12 mouse cellular contexts compared by ENCODE assay signal in the genomic region with DNA sequence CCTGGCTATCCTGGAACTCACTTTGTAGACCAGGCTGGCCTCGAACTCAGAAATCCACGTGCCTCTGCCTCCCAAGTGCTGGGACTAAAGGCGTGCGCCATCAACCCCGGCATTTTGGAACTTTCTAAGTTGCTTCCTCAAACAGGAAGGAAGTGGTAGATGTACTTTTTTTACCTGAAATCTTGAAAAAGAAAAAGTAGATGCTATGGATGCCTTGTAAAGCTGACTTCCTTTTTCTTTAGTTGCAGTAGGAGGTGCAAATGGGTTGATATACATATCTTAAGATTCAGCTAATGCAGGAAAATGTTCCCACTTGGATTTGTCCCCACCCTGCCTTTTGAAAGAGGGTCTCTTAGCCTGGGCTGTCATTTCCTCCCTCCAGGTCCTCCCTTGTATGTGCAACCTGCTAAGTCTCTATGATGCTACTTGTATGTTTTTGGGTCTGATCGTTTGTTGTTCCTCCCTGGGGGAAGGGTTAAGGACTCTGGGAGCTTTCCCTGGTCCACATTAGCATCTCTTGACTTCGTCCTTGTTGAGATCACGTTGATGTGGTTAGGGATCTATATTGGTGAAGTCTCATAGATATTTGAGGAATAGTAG. TPM values are rescaled to one million over a fixed set of nuclear protein-coding genes. Genes with fewer than 3 reads are reported as not detected.
A peak's percentile ranks its signal among the peaks of the same experiment; 100 is the strongest.
DNase-seq lines count a peak whose midpoint lies in the region; ATAC-seq and TF ChIP-seq lines count a peak whose summit lies in the region.
"Had no signal": no experiment of that assay in that cellular context is flagged by ENCODE, and none has a peak within 500 bp of the region (broad histone marks: within the 10 kb centered on the region; RNA-seq: fewer than 3 reads in every experiment).

No protein-coding gene starts in this region.

- TF ChIP-seq POLR2A in thymus, adult 2 months (IDR thresholded peaks at IDR 0.05; ENCODE audit: control insufficient read depth, extremely low read depth, insufficient read depth, low read length, poor library complexity), result no peak
- TF ChIP-seq POLR2A in cerebellum, adult 2 months (IDR thresholded peaks at IDR 0.05; ENCODE audit: borderline replicate concordance, insufficient read depth, low read length), result no peak

- no peak for TF ChIP-seq CTCF in thymus, adult 2 months (IDR thresholded peaks at IDR 0.05; ENCODE audit: borderline replicate concordance, control insufficient read depth, extremely low read depth, insufficient read depth, low read length, poor library complexity)
- no peak for TF ChIP-seq CTCF in cerebellum, adult 2 months (IDR thresholded peaks at IDR 0.05; ENCODE audit: borderline replicate concordance, insufficient read depth, low read depth, low read length)

- peaks cover 18% of the 10 kb centered on the region for H3K4me1 ChIP-seq in hindbrain, embryonic 10.5 days (replicated peaks)
- peaks cover 13% of the 10 kb centered on the region for H3K4me1 ChIP-seq in hindbrain, embryonic 16.5 days (ENCODE audit: control insufficient read depth, insufficient read depth, low read depth, low read length)
- H3K4me1 ChIP-seq in thymus, adult 2 months (replicated peaks; ENCODE audit: control insufficient read depth, insufficient read depth, low read length), result peaks cover 15% of the 10 kb centered on the region
- H3K4me1 ChIP-seq in embryonic facial prominence, embryonic 10.5 days, result peaks cover 12% of the 10 kb centered on the region
- no peaks in the 10 kb centered on the region for H3K4me1 ChIP-seq in cerebellum, adult 2 months (ENCODE audit: control insufficient read depth, insufficient read depth, low read length)

- H3K27me3 ChIP-seq in hindbrain, embryonic 10.5 days (ENCODE audit: insufficient read depth, poor library complexity, severe bottlenecking), result no peaks in the 10 kb centered on the region
- H3K27me3 ChIP-seq in hindbrain, embryonic 16.5 days (replicated peaks; ENCODE audit: control insufficient read depth, insufficient read depth, low read length), result no peaks in the 10 kb centered on the region
- H3K27me3 ChIP-seq in thymus, adult 2 months (ENCODE audit: control insufficient read depth, insufficient read depth, low read length), result no peaks in the 10 kb centered on the region
- no peaks in the 10 kb centered on the region for H3K27me3 ChIP-seq in embryonic facial prominence, embryonic 10.5 days (replicated peaks; ENCODE audit: low read depth, poor library complexity, severe bottlenecking)
- no peaks in the 10 kb centered on the region for H3K27me3 ChIP-seq in splenic B cell, adult 2 months (ENCODE audit: control insufficient read depth, insufficient read depth, low read length, poor library complexity, severe bottlenecking)
- no peaks in the 10 kb centered on the region for H3K27me3 ChIP-seq in cerebellum, adult 2 months (ENCODE audit: control insufficient read depth, insufficient read depth, low read length)
- H3K27me3 ChIP-seq: heart, embryonic 15.5 days had no signal

- H3K36me3 ChIP-seq in hindbrain, embryonic 10.5 days, result peaks cover 53% of the 10 kb centered on the region
- peaks cover 12% of the 10 kb centered on the region for H3K36me3 ChIP-seq in hindbrain, embryonic 16.5 days (ENCODE audit: control insufficient read depth, insufficient read depth, low read length)
- H3K36me3 ChIP-seq in thymus, adult 2 months (ENCODE audit: control insufficient read depth, insufficient read depth, low read length), result peaks cover 13% of the 10 kb centered on the region
- H3K36me3 ChIP-seq in embryonic facial prominence, embryonic 10.5 days (replicated peaks), result peaks cover 50% of the 10 kb centered on the region
- peaks cover under 1% of the 10 kb centered on the region; the same call in 1 of the 2 replicates for H3K36me3 ChIP-seq in splenic B cell, adult 2 months (ENCODE audit: control insufficient read depth, insufficient read depth, low read length, poor library complexity, severe bottlenecking)

- H3K9ac ChIP-seq in hindbrain, embryonic 16.5 days (ENCODE audit: low read depth, low read length), result no peak overlapping the region

- H3K27ac ChIP-seq in hindbrain, embryonic 10.5 days, result no peak overlapping the region
- no peak overlapping the region for H3K27ac ChIP-seq in hindbrain, embryonic 16.5 days (ENCODE audit: low read depth, low read length)
- H3K27ac ChIP-seq in thymus, adult 2 months (ENCODE audit: control insufficient read depth, insufficient read depth, low read length), result peak overlapping the region; percentile 21; the same call in 1 of the 2 replicates
- no peak overlapping the region for H3K27ac ChIP-seq in embryonic facial prominence, embryonic 10.5 days (replicated peaks)
- H3K27ac ChIP-seq in cerebellum, adult 2 months (ENCODE audit: insufficient read depth, low read length), result no peak overlapping the region
- H3K27ac ChIP-seq: heart, embryonic 15.5 days had no signal

- no peak for DNase-seq in hindbrain, embryonic 10.5 days (ENCODE audit: low spot score)
- DNase-seq in thymus, adult 2 months, result no peak
- DNase-seq in thymus, postnatal 14 days, result no peak
- no peak for DNase-seq in embryonic facial prominence, embryonic 10.5 days (ENCODE audit: low spot score)
- peak; percentile 26 for DNase-seq in splenic B cell, adult 2 months (ENCODE audit: low read depth, low spot score)
- no peak for DNase-seq in cerebellum, adult 2 months
- no peak for DNase-seq in gastrocnemius, postnatal 4 days (ENCODE audit: low spot score in 2 of 2)
- DNase-seq: cerebellum, postnatal 10 days; kidney, adult 9 months; right cerebral cortex, postnatal 4 days had no signal

- no peaks in the 10 kb centered on the region for H3K9me3 ChIP-seq in hindbrain, embryonic 10.5 days
- no peaks in the 10 kb centered on the region for H3K9me3 ChIP-seq in hindbrain, embryonic 16.5 days (ENCODE audit: control insufficient read depth, low read length)
- no peaks in the 10 kb centered on the region for H3K9me3 ChIP-seq in embryonic facial prominence, embryonic 10.5 days
- H3K9me3 ChIP-seq: heart, embryonic 15.5 days had no signal

- 94% methylated on average over 8 of the region's 8 CpGs for WGBS in hindbrain, embryonic 10.5 days
- 89% methylated on average over 8 of the region's 8 CpGs for WGBS in hindbrain, embryonic 16.5 days
- WGBS in thymus, adult 2 months, result 53% methylated on average over 8 of the region's 8 CpGs
- 94% methylated on average over 8 of the region's 8 CpGs for WGBS in embryonic facial prominence, embryonic 10.5 days
- 94% methylated on average over 8 of the region's 8 CpGs for WGBS in cerebellum, adult 2 months

- H3K4me2 ChIP-seq in hindbrain, embryonic 16.5 days (ENCODE audit: low read length), result no peak overlapping the region

- ATAC-seq in hindbrain, embryonic 16.5 days, result no peak

- peak overlapping the region; percentile 93 for H3K4me3 ChIP-seq in hindbrain, embryonic 10.5 days
- no peak overlapping the region for H3K4me3 ChIP-seq in hindbrain, embryonic 16.5 days (ENCODE audit: low read length)
- no peak overlapping the region for H3K4me3 ChIP-seq in thymus, adult 2 months (ENCODE audit: control insufficient read depth, insufficient read depth, low read length)
- peak overlapping the region; percentile 95 for H3K4me3 ChIP-seq in embryonic facial prominence, embryonic 10.5 days
- no peak overlapping the region for H3K4me3 ChIP-seq in cerebellum, adult 2 months (replicated peaks; ENCODE audit: insufficient read depth, low read depth, low read length)

RNA-seq across cellular contexts. Expression of a gene that starts 1.7 kb away (rescaled TPM):
- polyA plus RNA-seq in hindbrain, embryonic 10.5 days (2016; fragmentation: Nextera tagmentation; extraction: Ambion mirVana), result 29.7 and 37.6 TPM in 2 replicates
- 10.3 and 12.3 TPM in 2 replicates for polyA plus RNA-seq in hindbrain, embryonic 16.5 days (2015; fragmentation: Nextera tagmentation; extraction: Ambion mirVana)
- polyA plus RNA-seq in thymus, adult 2 months (2012; rRNA removed), result 14.5 and 18.0 TPM in 2 replicates
- 38.4 and 41.2 TPM in 2 replicates for polyA plus RNA-seq in embryonic facial prominence, embryonic 10.5 days (2016; fragmentation: Nextera tagmentation; extraction: Ambion mirVana)
- 17.9 and 18.1 TPM in 2 replicates for polyA plus RNA-seq in cerebellum, adult 2 months (2012; rRNA removed)
- 10 to 100 TPM; 14.6 to 14.7 TPM for total RNA-seq in gastrocnemius, postnatal 4 days (2021)

Comparison
In these comparisons a context has a peak if more than half of its experiments do, and no peak if none do; other contexts are left out.
1. H3K4me3 ChIP-seq: peak in hindbrain, embryonic 10.5 days (single experiment) and embryonic facial prominence, embryonic 10.5 days (single experiment); none in hindbrain, embryonic 16.5 days (single experiment), thymus, adult 2 months (single experiment) and cerebellum, adult 2 months (single experiment).